Mouse (Mus musculus) lung, postnatal 0 days (tissue): Measurements from ENCODE around the gene Creb3.

Experiments
- CTCF ChIP-seq: IDR thresholded peaks from 2 replicates; pipeline ENCODE4 v1.5.1; 2016; ENCODE audit warnings: antibody characterized with exemption, mild to moderate bottlenecking
- EP300 ChIP-seq: IDR thresholded peaks from 2 replicates; pipeline ENCODE4 v1.6.1; 2016; ENCODE audit warnings: antibody characterized with exemption, mild to moderate bottlenecking, control low read depth

DNA sequence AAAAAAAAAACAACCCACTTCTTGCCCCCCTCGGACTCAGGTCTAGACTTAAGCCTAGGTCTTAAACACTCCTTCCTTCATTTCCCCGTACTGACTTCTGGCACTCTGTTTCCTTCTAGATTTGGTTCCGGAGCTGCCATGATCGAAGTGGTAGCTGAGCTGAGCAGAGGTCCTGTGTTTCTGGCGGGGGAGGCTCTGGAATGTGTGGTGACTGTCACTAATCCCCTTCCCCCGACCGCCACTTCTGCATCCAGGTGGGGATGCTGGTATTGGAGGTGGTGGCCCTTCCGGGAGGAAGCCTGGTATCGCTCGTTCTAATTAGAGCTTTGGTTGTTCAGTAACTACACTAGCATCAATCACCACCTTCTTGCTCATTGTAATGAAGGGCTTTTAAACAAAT lies 17.1 kb downstream of the Creb3 start:
- TF ChIP-seq EP300 (no peak), CTCF (no peak)
